In the genomic region with DNA sequence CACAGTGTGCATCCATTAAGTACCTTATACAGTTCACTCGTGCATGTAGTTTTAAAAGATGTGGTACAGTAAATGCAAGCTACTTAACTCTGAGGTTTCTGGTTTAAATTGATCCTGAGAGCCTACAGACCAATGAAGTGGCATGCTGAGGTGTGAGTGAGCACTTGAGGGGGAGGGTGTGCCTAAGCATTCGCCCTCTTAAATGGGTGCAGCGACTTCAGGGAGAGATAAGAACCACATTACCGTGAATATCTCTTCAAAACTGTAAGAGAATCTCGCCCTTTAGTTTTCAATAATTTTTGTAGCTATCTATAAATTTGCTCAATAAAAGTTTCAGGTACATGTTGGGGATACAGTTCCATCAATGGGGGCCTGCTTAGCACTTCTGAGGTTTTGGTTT, we compare ENCODE assay signal across 25 mouse cellular contexts. TPM values are rescaled to one million over a fixed set of nuclear protein-coding genes. Genes with fewer than 3 reads are reported as not detected.
DNase-seq lines count a peak whose midpoint lies in the region; ATAC-seq and TF ChIP-seq lines count a peak whose summit lies in the region.
"Had no signal": no experiment of that assay in that cellular context is flagged by ENCODE, and none has a peak within 500 bp of the region (broad histone marks: within the 10 kb centered on the region; RNA-seq: fewer than 3 reads in every experiment).

No protein-coding gene starts in this region.

- no peak overlapping the region for H3K4me3 ChIP-seq in limb, embryonic 11.5 days (ENCODE audit: low read depth, low read length)
- H3K4me3 ChIP-seq in limb, embryonic 10.5 days: no peak overlapping the region
- no peak overlapping the region for H3K4me3 ChIP-seq in MEL (ENCODE audit: control insufficient read depth in 1 of 2, insufficient read depth in 1 of 2, low read depth in 2 of 2, low read length in 2 of 2)
- H3K4me3 ChIP-seq: embryonic facial prominence, embryonic 13.5 days; embryonic facial prominence, embryonic 15.5 days; forebrain, embryonic 10.5 days; forebrain, embryonic 12.5 days had no signal

- H3K9me3 ChIP-seq in limb, embryonic 11.5 days (ENCODE audit: control insufficient read depth, low read length): no peaks in the 10 kb centered on the region
- no peaks in the 10 kb centered on the region for H3K9me3 ChIP-seq in limb, embryonic 10.5 days (replicated peaks)
- no peaks in the 10 kb centered on the region for H3K9me3 ChIP-seq in MEL (replicated peaks; ENCODE audit: insufficient read depth, low read length)
- H3K9me3 ChIP-seq: embryonic facial prominence, embryonic 13.5 days; embryonic facial prominence, embryonic 15.5 days; forebrain, embryonic 10.5 days; forebrain, embryonic 12.5 days had no signal

- no peak overlapping the region for H3K4me2 ChIP-seq in limb, embryonic 11.5 days (ENCODE audit: low read depth, severe bottlenecking)
- H3K4me2 ChIP-seq: embryonic facial prominence, embryonic 13.5 days; embryonic facial prominence, embryonic 15.5 days; forebrain, embryonic 12.5 days had no signal

- no peak for ATAC-seq in limb, embryonic 11.5 days (ENCODE audit: insufficient number of reproducible peaks, low FRiP score, low TSS enrichment, low read depth)
- ATAC-seq in erythroid progenitor cell, adult 5-6 weeks (replicated peaks; ENCODE audit: low FRiP score, poor library complexity, severe bottlenecking): 0 out of 2 replicates have a peak, but pooled peaks have one; percentile 52
- ATAC-seq: activated CD4-positive, CD25-positive, alpha-beta regulatory T cell, adult 4 months; forebrain, embryonic 14.5 days; forebrain, embryonic 16.5 days; Patski had no signal

- WGBS in limb, embryonic 11.5 days: 87% methylated on average over 5 of the region's 5 CpGs
- 94% methylated on average over 5 of the region's 5 CpGs for WGBS in limb, embryonic 10.5 days

- no peak overlapping the region for H3K9ac ChIP-seq in limb, embryonic 11.5 days (ENCODE audit: low read length)
- H3K9ac ChIP-seq in MEL (ENCODE audit: control insufficient read depth, low read depth, low read length, poor library complexity, severe bottlenecking): no peak overlapping the region
- H3K9ac ChIP-seq: embryonic facial prominence, embryonic 13.5 days; embryonic facial prominence, embryonic 15.5 days; forebrain, embryonic 12.5 days had no signal

- TF ChIP-seq EP300 in MEL (IDR thresholded peaks at IDR 0.05; ENCODE audit: low read depth in 1 of 2, low read length in 2 of 2): peak; percentile 22 to 25; a peak in 3 of 4 replicates

- no peak overlapping the region for H3K27ac ChIP-seq in limb, embryonic 11.5 days (replicated peaks; ENCODE audit: low read depth, low read length)
- H3K27ac ChIP-seq in limb, embryonic 10.5 days: no peak overlapping the region
- peak overlapping the region; percentile 37; the same call in 1 of the 2 replicates for H3K27ac ChIP-seq in MEL (ENCODE audit: control insufficient read depth, low read depth, low read length)
- H3K27ac ChIP-seq: embryonic facial prominence, embryonic 13.5 days; embryonic facial prominence, embryonic 15.5 days; forebrain, embryonic 10.5 days; forebrain, embryonic 12.5 days had no signal

- no peaks in the 10 kb centered on the region for H3K79me2 ChIP-seq in MEL (ENCODE audit: control insufficient read depth, insufficient read depth, low read length, poor library complexity)

- TF ChIP-seq POLR2A in MEL (IDR thresholded peaks at IDR 0.05; ENCODE audit: control insufficient read depth in 1 of 2, insufficient read depth in 1 of 2, low read depth in 1 of 2, low read length in 2 of 2, poor library complexity in 1 of 2): no peak

- no peaks in the 10 kb centered on the region for H3K27me3 ChIP-seq in limb, embryonic 11.5 days (ENCODE audit: control insufficient read depth, insufficient read depth, low read length)
- no peaks in the 10 kb centered on the region for H3K27me3 ChIP-seq in limb, embryonic 10.5 days (ENCODE audit: low read depth, poor library complexity, severe bottlenecking)
- H3K27me3 ChIP-seq in MEL (ENCODE audit: control insufficient read depth in 1 of 2, insufficient read depth in 2 of 2, low read length in 2 of 2): no peaks in the 10 kb centered on the region
- H3K27me3 ChIP-seq: embryonic facial prominence, embryonic 13.5 days; embryonic facial prominence, embryonic 15.5 days; forebrain, embryonic 12.5 days; Patski had no signal

- DNase-seq in limb, embryonic 11.5 days (ENCODE audit: low spot score): peak; percentile 0
- no peak for DNase-seq in limb, embryonic 10.5 days (ENCODE audit: low spot score)
- no peak for DNase-seq in MEL (ENCODE audit: low read depth, low spot score)
- peak; percentile 5 for DNase-seq in c-Kit-positive CD71-positive TER-119-positive erythroid progenitor cells, embryonic 14.5 days (ENCODE audit: low spot score)
- no peak for DNase-seq in ovary, postnatal 36 days (ENCODE audit: low spot score)
- no peak for DNase-seq in cerebellum, postnatal 25 days
- no peak for DNase-seq in layer of hippocampus, postnatal 25 days (ENCODE audit: extremely low spot score in 1 of 2, low spot score in 1 of 2)
- DNase-seq: adrenal gland, adult 8-10 months; adrenal gland, postnatal 14 days; adrenal gland, postnatal 36 days; cerebellum, adult 11 months; cerebellum, adult 18-20 months; cerebellum, adult 8-10 months; cerebellum, postnatal 10 days; cerebellum, postnatal 36 days; embryo, embryonic 11 days had no signal

- no peak for TF ChIP-seq CTCF in MEL (IDR thresholded peaks at IDR 0.05 in 2 of 3, conservative IDR thresholded peaks at IDR 0.05 in 1 of 3; ENCODE audit: control insufficient read depth in 1 of 3, insufficient read depth in 1 of 3, low read depth in 2 of 3, low read length in 3 of 3, poor library complexity in 1 of 3, severe bottlenecking in 1 of 3)

- TF ChIP-seq RAD21 in MEL (IDR thresholded peaks at IDR 0.05; ENCODE audit: low read depth, low read length): no peak

- no peaks in the 10 kb centered on the region for H3K4me1 ChIP-seq in limb, embryonic 11.5 days (ENCODE audit: control insufficient read depth, insufficient read depth, low read length)
- no peaks in the 10 kb centered on the region for H3K4me1 ChIP-seq in limb, embryonic 10.5 days
- H3K4me1 ChIP-seq in MEL (ENCODE audit: control insufficient read depth in 1 of 2, insufficient read depth in 2 of 2, low read length in 2 of 2): peaks cover 17 to 29% of the 10 kb centered on the region in 2 experiments
- H3K4me1 ChIP-seq: embryonic facial prominence, embryonic 15.5 days; forebrain, embryonic 10.5 days; forebrain, embryonic 12.5 days had no signal

- no peaks in the 10 kb centered on the region for H3K36me3 ChIP-seq in limb, embryonic 11.5 days (ENCODE audit: control insufficient read depth, insufficient read depth, low read length)
- H3K36me3 ChIP-seq in limb, embryonic 10.5 days: no peaks in the 10 kb centered on the region
- peaks cover 0 to 25% of the 10 kb centered on the region in 2 experiments; a peak in 2 of 4 replicates for H3K36me3 ChIP-seq in MEL (ENCODE audit: control insufficient read depth in 1 of 2, insufficient read depth in 2 of 2, low read length in 2 of 2)
- H3K36me3 ChIP-seq: embryonic facial prominence, embryonic 15.5 days; forebrain, embryonic 12.5 days had no signal

TF ChIP-seq in MEL, 35 proteins besides CTCF, POLR2A, EP300 and RAD21 (continues in another document):
- TF ChIP-seq USF1 (IDR thresholded peaks at IDR 0.05; ENCODE audit: low read depth, low read length) (no peak), MYC (IDR thresholded peaks at IDR 0.05; ENCODE audit: low read depth, low read length) (no peak), TAL1 (IDR thresholded peaks at IDR 0.05; ENCODE audit: low read length) (no peak), ZMIZ1 (IDR thresholded peaks at IDR 0.05; ENCODE audit: low read depth, low read length) (no peak), SMC3 (IDR thresholded peaks at IDR 0.05; ENCODE audit: low read depth, low read length) (no peak), SIN3A (IDR thresholded peaks at IDR 0.05; ENCODE audit: low read length) (no peak), HCFC1 (IDR thresholded peaks at IDR 0.05; ENCODE audit: low read depth, low read length) (no peak), GATA1 (IDR thresholded peaks at IDR 0.05; ENCODE audit: low read depth, low read length) (peak; percentile 67), ZKSCAN1 (IDR thresholded peaks at IDR 0.05; ENCODE audit: low read depth, low read length) (no peak), TBP (IDR thresholded peaks at IDR 0.05; ENCODE audit: low read depth, low read length) (no peak), MEF2A (IDR thresholded peaks at IDR 0.05; ENCODE audit: extremely low read depth, insufficient replicate concordance, low read depth, low read length, poor library complexity, severe bottlenecking) (no peak), POLR2AphosphoS2 (IDR thresholded peaks at IDR 0.05; ENCODE audit: low read length) (no peak), CHD2 (IDR thresholded peaks at IDR 0.05; ENCODE audit: low read length) (no peak), POLR2AphosphoS5 (IDR thresholded peaks at IDR 0.05; ENCODE audit: borderline replicate concordance, low read depth, low read length) (no peak), CHD1 (IDR thresholded peaks at IDR 0.05; ENCODE audit: low read depth, low read length) (no peak), MAFK (IDR thresholded peaks at IDR 0.05; ENCODE audit: borderline replicate concordance, low read depth, low read length) (no peak), ETS1 (IDR thresholded peaks at IDR 0.05; ENCODE audit: low read depth, low read length) (peak; percentile 20; the same call in 1 of the 2 replicates), NRF1 (IDR thresholded peaks at IDR 0.05; ENCODE audit: insufficient read depth, low read depth, low read length, poor library complexity, severe bottlenecking) (no peak), RCOR1 (IDR thresholded peaks at IDR 0.05; ENCODE audit: low read depth, low read length) (no peak), TCF12 (IDR thresholded peaks at IDR 0.05; ENCODE audit: low read depth, low read length) (no peak), UBTF (IDR thresholded peaks at IDR 0.05; ENCODE audit: borderline replicate concordance, insufficient read depth, low read depth, low read length) (no peak), MAZ (IDR thresholded peaks at IDR 0.05; ENCODE audit: low read depth, low read length) (no peak), MAX (IDR thresholded peaks at IDR 0.05; ENCODE audit: low read length) (peak; percentile 36; the same call in 1 of the 2 replicates)

RNA-seq across cellular contexts. Expression of a gene that starts 54.5 kb away (rescaled TPM):
- 9.2 and 11.0 TPM in 2 replicates for polyA plus RNA-seq in limb, embryonic 11.5 days (2014; fragmentation: Nextera tagmentation; extraction: Ambion mirVana)
- polyA plus RNA-seq in limb, embryonic 10.5 days (2016; fragmentation: Nextera tagmentation; extraction: Ambion mirVana): 10.4 and 11.1 TPM in 2 replicates
- 15.1 and 18.4 TPM in 2 replicates for total RNA-seq in MEL (2012; rRNA removed)
- polyA plus RNA-seq in MEL (2012; ENCODE audit: insufficient read depth in 1 of 2, insufficient read length in 2 of 2, low read depth in 1 of 2, low replicate concordance in 2 of 2, missing spikeins in 1 of 2): 10 to 100 TPM; 15.5 to 43.6 TPM
- total RNA-seq in erythroid progenitor cell, adult 5-6 weeks (2015; ENCODE audit: low replicate concordance): 0.36 and 1.7 TPM in 2 replicates
- 1.4 and 2.2 TPM in 2 replicates for total RNA-seq in erythroid progenitor cell, adult 5-6 weeks (2017; ENCODE audit: low replicate concordance)
- total RNA-seq in layer of hippocampus, postnatal 25 days (2021): 10 to 100 TPM in 1 of 2 experiments, 1 to 10 TPM in 1; 8.3 to 10.8 TPM

Comparison
In these comparisons a context has a peak if more than half of its experiments do, and no peak if none do; other contexts are left out.
1. DNase-seq: peak in limb, embryonic 11.5 days (single experiment) and c-Kit-positive CD71-positive TER-119-positive erythroid progenitor cells, embryonic 14.5 days (single experiment); none in limb, embryonic 10.5 days (single experiment), MEL (single experiment), ovary, postnatal 36 days (single experiment), cerebellum, postnatal 25 days (0 of 2) and layer of hippocampus, postnatal 25 days (0 of 2).